Mouse (Mus musculus) hindbrain, embryonic 11.5 days (tissue): ENCODE measurements around the gene Pnmal2. TPM values are rescaled to one million over a fixed set of nuclear protein-coding genes. Genes with fewer than 3 reads are reported as not detected.
A peak's percentile ranks its signal among the peaks of the same experiment; 100 is the strongest.

Experiments used
- ATAC-seq: fragments of 200-750 bp; cut with Nextera tagmentation; 2 replicates; pipeline ENCODE4 v1.8.0; 2017; ENCODE audit warnings: mild to moderate bottlenecking, moderate TSS enrichment, moderate library complexity; ENCODE audit not compliant: low FRiP score
- DNase-seq: peaks from one replicate; pipeline ENCODE4 v3.0.0-alpha.2; 2015; ENCODE audit warnings: low spot score
- H3K27ac ChIP-seq: fragments of 300-500 bp; sonication (generic); 2 replicates; pipeline ENCODE4 v1.5.1; 2014; ENCODE audit warnings: mild to moderate bottlenecking, low read depth, low read length
- H3K27me3 ChIP-seq: fragments of 300-500 bp; sonication (generic); 2 replicates; pipeline ENCODE4 v1.6.1; 2014; ENCODE audit warnings: mild to moderate bottlenecking, low read length, moderate library complexity, mixed read lengths; ENCODE audit not compliant: control insufficient read depth, insufficient read depth
- H3K36me3 ChIP-seq: fragments of 300-500 bp; sonication (generic); 2 replicates; pipeline ENCODE4 v1.6.1; 2014; ENCODE audit warnings: mild to moderate bottlenecking, low read length, moderate library complexity, mixed read lengths; ENCODE audit not compliant: control insufficient read depth, insufficient read depth
- H3K4me1 ChIP-seq: fragments of 300-500 bp; sonication (generic); replicated peaks from 2 replicates; pipeline ENCODE4 v1.6.1; 2014; ENCODE audit warnings: low read length, mixed read lengths; ENCODE audit not compliant: control insufficient read depth, insufficient read depth
- H3K4me2 ChIP-seq: fragments of 300-500 bp; sonication (generic); replicated peaks from 2 replicates; pipeline ENCODE4 v1.6.1; 2014; ENCODE audit warnings: mild to moderate bottlenecking, low read depth, low read length
- H3K4me3 ChIP-seq: fragments of 300-500 bp; sonication (generic); 2 replicates; pipeline ENCODE4 v1.5.1; 2014; ENCODE audit warnings: low read depth, low read length
- H3K9ac ChIP-seq: fragments of 300-500 bp; sonication (generic); 2 replicates; pipeline ENCODE4 v1.6.1; 2014; ENCODE audit warnings: low read depth, low read length
- H3K9me3 ChIP-seq: fragments of 300-500 bp; sonication (generic); 2 replicates; pipeline ENCODE4 v1.6.1; 2016; ENCODE audit warnings: low read length; ENCODE audit not compliant: control insufficient read depth
- WGBS: fragments of 180-500 bp; shearing (Covaris S2); extraction: QIAGEN DNeasy Blood & Tissue Kit; methylation state at CpG from one replicate; pipeline ENCODE4 v1.1.7; 2014; 5-methylcytosine and 5-hydroxymethylcytosine counted together
- polyA plus RNA-seq: library from polyadenylated mRNA; unstranded; fragments of >200 nt; fragmentation: Nextera tagmentation; extraction: Ambion mirVana; gene quantifications from 2 replicates; pipeline ENCODE4 v1.2.1, GENCODE M21; 2014

The Pnmal2 gene
- polyA plus RNA-seq, 1 experiment from 2014 or later: 11.0 TPM

DNA sequence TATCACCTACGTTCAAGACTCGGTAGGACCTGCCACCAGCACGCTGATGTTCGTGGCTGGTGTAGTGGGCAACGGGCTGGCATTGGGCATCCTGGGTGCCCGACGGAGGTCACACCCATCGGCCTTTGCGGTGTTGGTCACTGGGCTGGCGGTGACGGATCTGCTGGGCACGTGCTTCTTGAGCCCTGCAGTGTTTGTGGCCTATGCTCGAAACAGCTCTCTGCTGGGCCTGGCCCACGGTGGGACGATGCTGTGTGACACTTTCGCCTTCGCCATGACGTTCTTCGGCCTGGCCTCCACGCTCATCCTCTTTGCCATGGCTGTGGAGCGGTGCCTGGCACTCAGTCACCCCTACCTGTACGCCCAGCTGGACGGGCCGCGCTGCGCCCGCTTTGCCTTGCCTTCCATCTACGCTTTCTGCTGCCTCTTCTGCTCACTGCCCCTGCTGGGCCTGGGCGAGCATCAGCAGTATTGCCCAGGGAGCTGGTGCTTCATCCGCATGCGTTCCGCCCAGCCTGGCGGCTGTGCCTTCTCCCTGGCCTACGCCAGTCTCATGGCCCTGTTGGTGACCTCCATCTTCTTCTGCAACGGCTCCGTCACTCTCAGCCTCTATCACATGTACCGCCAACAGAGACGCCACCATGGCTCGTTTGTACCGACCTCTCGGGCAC lies 37.5 kb upstream of the Pnmal2 start:
- no peak for ATAC-seq
- Histone ChIP-seq H3K27me3 (no peaks in the 10 kb centered on the region), H3K9ac (no peak overlapping the region), H3K36me3 (no peaks in the 10 kb centered on the region), H3K9me3 (no peaks in the 10 kb centered on the region), H3K27ac (no peak overlapping the region), H3K4me2 (no peak overlapping the region), H3K4me3 (no peak overlapping the region), H3K4me1 (peaks cover 2% of the 10 kb centered on the region; the same call in 1 of the 2 replicates)
- 93% methylated on average over 41 of the region's 41 CpGs for WGBS
- DNase-seq: no peak

- no peak overlapping the region for H3K9ac ChIP-seq
- no peak overlapping the region for H3K4me3 ChIP-seq
- peaks cover 2% of the 10 kb centered on the region; the same call in 1 of the 2 replicates for H3K4me1 ChIP-seq
- ATAC-seq (no peak), DNase-seq (no peak)
- no peaks in the 10 kb centered on the region for H3K36me3 ChIP-seq
- no peaks in the 10 kb centered on the region for H3K9me3 ChIP-seq
- H3K27me3 ChIP-seq: no peaks in the 10 kb centered on the region
- no peak overlapping the region for H3K4me2 ChIP-seq
- no peak overlapping the region for H3K27ac ChIP-seq
- 78% methylated on average over 7 of the region's 7 CpGs for WGBS
Observed at GRCm38 (mm10) chr7:16907842-16908241, 36.6 kb upstream of the Pnmal2 start.

DNA sequence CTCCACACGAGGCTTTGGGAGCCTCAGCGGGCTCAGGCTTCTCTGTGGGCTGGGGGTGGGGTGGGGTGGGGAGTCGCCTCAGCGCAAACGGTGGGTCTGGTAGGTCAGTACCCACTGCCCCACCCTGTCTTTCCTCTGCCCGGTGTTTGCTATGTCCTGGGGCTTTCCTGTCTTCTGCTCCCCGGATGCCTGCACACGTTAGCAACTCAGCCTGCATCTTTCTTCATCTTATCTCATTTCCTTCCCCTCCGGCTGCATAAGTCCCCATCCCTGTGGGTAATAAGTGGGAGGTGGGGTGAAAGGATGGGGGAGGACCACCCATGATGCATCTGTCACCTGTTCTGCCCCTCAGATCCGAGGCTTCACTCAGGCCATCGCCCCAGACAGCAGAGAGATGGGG lies 36.1 kb upstream of the Pnmal2 start:
- ATAC-seq: no peak
- no peaks in the 10 kb centered on the region for H3K27me3 ChIP-seq
- peaks cover 2% of the 10 kb centered on the region; the same call in 1 of the 2 replicates for H3K4me1 ChIP-seq
- H3K9ac ChIP-seq: no peak overlapping the region
- no peak overlapping the region for H3K27ac ChIP-seq
- no peak overlapping the region for H3K4me2 ChIP-seq
- H3K9me3 ChIP-seq: no peaks in the 10 kb centered on the region
- no peak for DNase-seq
- 65% methylated on average over 11 of the region's 11 CpGs for WGBS
- H3K4me3 ChIP-seq: no peak overlapping the region
- no peaks in the 10 kb centered on the region for H3K36me3 ChIP-seq

- Histone ChIP-seq H3K4me1 (peaks cover 2% of the 10 kb centered on the region; the same call in 1 of the 2 replicates), H3K27ac (no peak overlapping the region), H3K36me3 (no peaks in the 10 kb centered on the region), H3K4me2 (no peak overlapping the region), H3K9me3 (no peaks in the 10 kb centered on the region), H3K9ac (no peak overlapping the region), H3K4me3 (no peak overlapping the region), H3K27me3 (no peaks in the 10 kb centered on the region)
- WGBS: 69% methylated on average over 11 of the region's 11 CpGs
- ATAC-seq (no peak), DNase-seq (no peak)
Observed at GRCm38 (mm10) chr7:16908859-16909258, 35.6 kb upstream of the Pnmal2 start.

- no peaks in the 10 kb centered on the region for H3K36me3 ChIP-seq
- H3K9me3 ChIP-seq: no peaks in the 10 kb centered on the region
- no peak overlapping the region for H3K27ac ChIP-seq
- H3K4me1 ChIP-seq: 0 out of 2 replicates have a peak, but pooled peaks cover 2% of the 10 kb centered on the region
- no peak overlapping the region for H3K4me2 ChIP-seq
- no peaks in the 10 kb centered on the region for H3K27me3 ChIP-seq
- no peak overlapping the region for H3K9ac ChIP-seq
- DNase-seq (no peak), ATAC-seq (no peak)
- 54% methylated on average over 10 of the region's 10 CpGs for WGBS
- no peak overlapping the region for H3K4me3 ChIP-seq
Observed at GRCm38 (mm10) chr7:16909909-16910308, 34.6 kb upstream of the Pnmal2 start.

DNA sequence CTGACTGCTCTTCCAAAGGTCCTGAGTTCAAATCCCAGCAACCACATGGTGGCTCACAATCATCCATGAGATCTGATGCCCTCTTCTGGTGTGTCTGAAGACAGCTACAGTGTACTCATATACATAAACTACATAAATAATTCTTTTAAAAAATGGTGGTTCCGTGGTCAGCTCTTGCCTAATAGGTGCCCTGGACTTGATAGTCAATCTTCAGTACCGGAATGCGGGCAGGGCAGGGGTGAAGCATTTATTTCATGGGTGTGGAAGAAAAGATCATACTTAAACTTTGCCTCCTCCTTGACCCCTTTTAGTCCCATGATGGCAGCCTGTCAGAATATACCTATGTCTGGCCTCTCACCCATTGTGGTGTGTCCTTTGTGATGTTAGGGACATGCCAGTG lies 32.6 kb upstream of the Pnmal2 start:
- H3K4me2 ChIP-seq: no peak overlapping the region
- no peaks in the 10 kb centered on the region for H3K9me3 ChIP-seq
- no peak overlapping the region for H3K9ac ChIP-seq
- H3K27ac ChIP-seq: no peak overlapping the region
- H3K36me3 ChIP-seq: peaks cover 4% of the 10 kb centered on the region
- no peak for DNase-seq
- WGBS: 89% methylated on average over 3 of the region's 3 CpGs
- no peak overlapping the region for H3K4me3 ChIP-seq
- H3K27me3 ChIP-seq: no peaks in the 10 kb centered on the region
- H3K4me1 ChIP-seq: 0 out of 2 replicates have a peak, but pooled peaks cover 2% of the 10 kb centered on the region
- no peak for ATAC-seq

DNA sequence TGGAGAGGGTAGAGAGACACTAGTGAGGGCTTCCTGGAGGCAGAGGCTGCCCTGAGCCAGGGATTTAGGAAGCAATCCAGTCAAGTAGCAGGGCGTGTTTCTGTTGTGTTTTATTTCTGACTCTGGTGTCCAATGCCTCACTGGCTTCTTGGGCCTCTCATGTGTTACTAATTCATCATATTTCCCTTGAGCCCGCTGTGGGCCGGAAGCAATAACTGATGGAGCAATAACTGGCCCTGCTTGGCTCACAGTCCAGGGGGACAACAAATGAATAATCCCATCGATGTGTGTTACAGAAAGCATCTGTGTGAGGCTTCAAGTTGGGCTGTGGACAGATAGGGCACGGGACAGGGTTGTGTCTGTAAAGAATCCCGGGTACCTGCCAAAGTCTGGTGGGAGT lies 32.1 kb upstream of the Pnmal2 start:
- H3K4me1 ChIP-seq: 0 out of 2 replicates have a peak, but pooled peaks cover 2% of the 10 kb centered on the region
- H3K4me3 ChIP-seq: no peak overlapping the region
- DNase-seq (no peak), ATAC-seq (no peak)
- H3K36me3 ChIP-seq: peaks cover 8% of the 10 kb centered on the region
- no peak overlapping the region for H3K4me2 ChIP-seq
- no peak overlapping the region for H3K9ac ChIP-seq
- H3K27ac ChIP-seq: no peak overlapping the region
- H3K9me3 ChIP-seq: no peaks in the 10 kb centered on the region
- 75% methylated on average over 6 of the region's 6 CpGs for WGBS
- H3K27me3 ChIP-seq: no peaks in the 10 kb centered on the region

DNA sequence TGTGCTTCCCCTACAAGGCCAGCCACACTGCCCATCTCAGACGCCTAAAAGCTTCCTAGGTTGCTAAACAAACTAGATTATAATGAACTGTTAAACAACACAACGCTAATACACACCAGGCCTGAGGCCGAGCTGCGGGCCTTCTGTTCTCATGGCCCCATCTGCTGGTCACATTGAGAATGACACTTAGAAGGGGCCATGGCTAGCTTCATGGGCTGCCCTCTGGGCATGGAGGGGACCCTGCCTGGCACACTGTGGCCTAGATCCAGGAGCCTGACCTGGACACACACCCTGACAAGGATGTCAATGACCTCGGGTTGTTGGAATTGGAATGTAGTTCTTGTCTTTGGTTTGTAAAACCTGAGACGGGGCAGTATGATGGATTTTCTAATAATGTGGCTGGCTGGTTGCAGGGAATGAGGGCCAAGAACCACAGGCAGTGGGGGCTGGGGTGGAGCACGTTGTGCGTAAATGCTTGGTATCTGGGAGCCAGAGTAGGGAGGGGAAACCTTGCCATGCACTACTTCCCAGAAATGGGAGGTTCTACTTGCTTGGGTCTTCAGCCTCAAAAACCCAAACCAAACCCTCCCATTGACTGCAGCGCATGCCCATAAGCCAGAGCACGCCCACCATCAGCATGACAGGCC lies 30.6 kb upstream of the Pnmal2 start:
- no peak overlapping the region for H3K4me2 ChIP-seq
- no peak overlapping the region for H3K4me3 ChIP-seq
- H3K36me3 ChIP-seq: peaks cover 11% of the 10 kb centered on the region
- H3K27me3 ChIP-seq: no peaks in the 10 kb centered on the region
- WGBS: 41% methylated on average over 10 of the region's 10 CpGs
- ATAC-seq: peak; percentile 60
- H3K9me3 ChIP-seq: no peaks in the 10 kb centered on the region
- H3K4me1 ChIP-seq: peaks cover 6% of the 10 kb centered on the region; the same call in 1 of the 2 replicates
- no peak overlapping the region for H3K9ac ChIP-seq
- H3K27ac ChIP-seq: no peak overlapping the region
- DNase-seq: peak; percentile 87
